Mouse (Mus musculus) neural tube, embryonic 10.5 days (tissue): ENCODE data around the gene Rbp3.

Experiments used
- DNase-seq: peaks from one replicate; pipeline ENCODE4 v3.0.0-alpha.2; 2017; ENCODE audit warnings: low spot score; ENCODE audit errors: extremely low spot score

Rbp3 gene

GRCm38 (mm10) chr14:33974752-33975151 lies 20.9 kb downstream of the Rbp3 start:
- no peak for DNase-seq

- DNase-seq = no peak
These were observed 23.9 kb downstream of the Rbp3 start for GRCm38 (mm10) chr14:33977748-33978147.

GRCm38 (mm10) chr14:33978604-33979059 lies 24.8 kb downstream of the Rbp3 start, which contains the start of gene Zfp488:
TSS of gene Zfp488 (minus strand) at chr14:33978764.
- peak; percentile 41 for DNase-seq

GRCm38 (mm10) chr14:33989201-33989600 lies 35.4 kb downstream of the Rbp3 start:
- no peak for DNase-seq

GRCm38 (mm10) chr14:33991971-33992370 lies 38.2 kb downstream of the Rbp3 start:
- no peak for DNase-seq

GRCm38 (mm10) chr14:33993051-33993450 lies 39.2 kb downstream of the Rbp3 start:
- no peak for DNase-seq

- DNase-seq = no peak
These were observed 39.9 kb downstream of the Rbp3 start for GRCm38 (mm10) chr14:33993521-33994289.

GRCm38 (mm10) chr14:33997427-33997826 lies 43.6 kb downstream of the Rbp3 start:
- DNase-seq = no peak

GRCm38 (mm10) chr14:34000076-34000475 lies 46.3 kb downstream of the Rbp3 start:
- no peak for DNase-seq

GRCm38 (mm10) chr14:34001445-34001844 lies 47.6 kb downstream of the Rbp3 start:
- no peak for DNase-seq

GRCm38 (mm10) chr14:34002358-34002757 lies 48.6 kb downstream of the Rbp3 start:
- no peak for DNase-seq
